Mouse (Mus musculus): ENCODE results near the gene Rab3il1. TPM values are rescaled to one million over a fixed set of nuclear protein-coding genes. Genes with fewer than 3 reads are reported as not detected.

The Rab3il1 gene
- polyA plus RNA-seq, 1 experiment from 2014 or later, result 23.8 TPM

DNA sequence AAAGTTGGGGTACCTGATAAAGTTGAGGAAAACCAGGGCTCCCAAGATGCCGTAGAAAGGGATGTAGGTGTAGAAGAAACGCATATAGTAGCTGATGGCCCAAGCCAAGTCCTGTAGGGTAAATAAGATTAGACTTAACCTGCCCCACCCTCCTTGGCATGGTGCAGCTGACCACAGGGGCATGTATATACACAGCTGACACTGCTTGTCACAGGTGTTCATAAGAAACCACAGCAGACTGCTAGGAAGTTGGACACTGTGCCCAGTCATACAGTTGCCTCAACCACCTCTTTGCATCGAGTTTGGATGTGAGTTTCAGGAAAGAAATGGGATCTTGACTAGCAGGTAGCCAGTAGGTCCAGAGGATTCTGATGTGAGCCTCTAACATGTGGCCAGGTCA is 65.0 kb downstream of the Rab3il1 start:
- ATAC-seq, result no peak
- Histone ChIP-seq H3K27me3 (replicated peaks; ENCODE audit: insufficient read depth, low read length) (no peaks in the 10 kb centered on the region), H3K9me3 (ENCODE audit: low read length) (no peaks in the 10 kb centered on the region), H3K9ac (replicated peaks; ENCODE audit: low read depth) (no peak overlapping the region), H3K36me3 (ENCODE audit: insufficient read depth, low read length) (no peaks in the 10 kb centered on the region), H3K4me1 (ENCODE audit: insufficient read depth, low read depth, low read length) (peaks cover 11% of the 10 kb centered on the region), H3K4me2 (replicated peaks; ENCODE audit: low read depth, low read length) (no peak overlapping the region), H3K27ac (ENCODE audit: low read length) (no peak overlapping the region), H3K4me3 (ENCODE audit: low read depth, low read length) (no peak overlapping the region)
- WGBS, result 93% methylated on average over 3 of the region's 3 CpGs
- DNase-seq (ENCODE audit: low spot score), result no peak
- TF ChIP-seq EP300 (IDR thresholded peaks at IDR 0.05) (no peak), CTCF (IDR thresholded peaks at IDR 0.05) (no peak)

DNA sequence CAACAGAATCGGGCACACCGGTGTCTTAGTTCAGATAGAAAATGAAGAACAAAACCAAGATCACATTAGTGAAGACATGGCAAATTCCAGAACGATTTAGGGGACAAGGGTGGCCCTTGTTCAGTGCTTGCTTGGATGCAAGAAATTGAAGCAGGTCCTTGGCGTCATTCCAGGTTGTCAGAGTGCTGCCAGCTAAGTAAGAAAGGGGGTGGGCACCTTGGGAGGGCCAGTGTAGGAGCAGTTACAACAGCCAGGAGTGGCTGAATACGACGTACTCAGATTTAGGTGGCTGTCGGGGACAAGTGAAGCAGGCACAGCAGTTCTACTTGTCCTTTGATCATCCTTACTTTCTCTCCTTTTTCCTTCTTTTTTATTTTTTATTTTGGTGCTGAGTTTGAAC is 66.2 kb downstream of the Rab3il1 start:
- H3K27ac ChIP-seq (ENCODE audit: low read length), result no peak overlapping the region
- TF ChIP-seq CTCF (IDR thresholded peaks at IDR 0.05) (no peak), EP300 (IDR thresholded peaks at IDR 0.05) (no peak)
- ATAC-seq, result no peak
- H3K27me3 ChIP-seq (replicated peaks; ENCODE audit: insufficient read depth, low read length), result no peaks in the 10 kb centered on the region
- DNase-seq (ENCODE audit: low spot score), result peak; percentile 52
- H3K4me2 ChIP-seq (replicated peaks; ENCODE audit: low read depth, low read length), result no peak overlapping the region
- H3K9ac ChIP-seq (replicated peaks; ENCODE audit: low read depth), result no peak overlapping the region
- no peak overlapping the region for H3K4me3 ChIP-seq (ENCODE audit: low read depth, low read length)
- no peaks in the 10 kb centered on the region for H3K36me3 ChIP-seq (ENCODE audit: insufficient read depth, low read length)
- H3K9me3 ChIP-seq (ENCODE audit: low read length), result no peaks in the 10 kb centered on the region
- WGBS, result 60% methylated on average over 7 of the region's 7 CpGs
- H3K4me1 ChIP-seq (ENCODE audit: insufficient read depth, low read depth, low read length), result peaks cover 11% of the 10 kb centered on the region

DNA sequence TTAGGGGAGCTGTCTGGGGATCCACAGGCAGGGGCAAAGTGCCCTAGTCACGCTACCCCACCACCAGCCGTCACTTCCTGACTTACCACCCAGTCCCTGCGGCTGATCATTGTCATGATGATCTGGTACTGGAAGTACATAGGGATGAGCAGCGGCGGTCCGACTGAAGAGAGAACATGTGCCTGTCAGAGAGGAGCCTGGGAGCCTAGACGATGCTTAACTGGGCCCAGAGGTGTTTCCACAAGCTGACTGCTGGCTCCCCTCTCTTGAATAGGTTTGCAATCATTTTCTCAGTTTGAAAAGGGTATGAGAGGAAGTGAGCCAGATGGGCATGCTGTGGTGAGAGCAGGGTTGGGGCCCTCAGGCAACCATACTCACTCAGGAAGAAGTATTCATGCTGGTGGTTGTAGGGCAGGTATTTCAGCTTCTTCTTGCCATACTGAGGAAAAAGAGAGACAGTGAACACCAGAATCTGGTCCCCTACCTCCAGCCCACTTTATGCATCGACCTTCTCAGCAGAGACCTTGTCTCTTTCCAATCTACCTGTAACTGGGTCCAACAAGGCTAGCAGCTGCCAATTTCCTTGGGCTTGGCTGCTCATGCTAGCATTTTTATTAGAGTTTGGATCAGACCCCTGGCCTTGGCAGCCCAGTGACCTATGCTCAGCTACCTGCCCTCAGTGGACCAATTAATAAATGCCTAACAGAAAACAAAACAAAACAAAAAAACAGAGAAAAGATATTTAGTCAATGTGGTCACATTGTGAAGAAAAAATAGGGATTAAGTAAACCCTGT is 68.9 kb downstream of the Rab3il1 start:
- H3K9me3 ChIP-seq (ENCODE audit: low read length), result no peaks in the 10 kb centered on the region
- ATAC-seq (no peak), DNase-seq (ENCODE audit: low spot score) (no peak)
- no peak overlapping the region for H3K27ac ChIP-seq (ENCODE audit: low read length)
- no peak overlapping the region for H3K9ac ChIP-seq (replicated peaks; ENCODE audit: low read depth)
- WGBS, result 92% methylated on average over 8 of the region's 8 CpGs
- H3K4me2 ChIP-seq (replicated peaks; ENCODE audit: low read depth, low read length), result no peak overlapping the region
- H3K4me1 ChIP-seq (ENCODE audit: insufficient read depth, low read depth, low read length), result no peaks in the 10 kb centered on the region
- no peaks in the 10 kb centered on the region for H3K27me3 ChIP-seq (replicated peaks; ENCODE audit: insufficient read depth, low read length)
- TF ChIP-seq EP300 (IDR thresholded peaks at IDR 0.05), result no peak
- no peak for TF ChIP-seq CTCF (IDR thresholded peaks at IDR 0.05)
- H3K4me3 ChIP-seq (ENCODE audit: low read depth, low read length), result no peak overlapping the region
- H3K36me3 ChIP-seq (ENCODE audit: insufficient read depth, low read length), result no peaks in the 10 kb centered on the region

DNA sequence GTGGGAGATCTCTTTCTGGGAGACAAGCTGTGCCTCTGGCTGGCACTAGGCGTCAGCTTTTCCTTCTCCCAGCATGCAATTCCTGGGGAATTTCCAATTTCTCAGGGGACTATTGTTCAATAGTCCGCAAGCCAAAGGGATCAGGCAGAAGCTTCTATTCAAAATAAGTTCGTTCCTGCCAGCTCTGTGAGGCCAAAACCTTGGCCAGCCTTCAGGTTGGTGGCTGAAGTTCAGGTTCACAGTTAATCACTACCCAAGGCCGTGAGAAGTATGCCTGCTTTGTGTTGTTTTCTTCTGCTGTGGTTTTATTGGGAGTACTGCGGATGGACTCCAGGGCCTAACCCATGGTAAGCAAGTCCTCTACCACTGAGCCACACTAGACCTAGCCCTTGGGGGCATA is 69.7 kb downstream of the Rab3il1 start:
- no peak overlapping the region for H3K27ac ChIP-seq (ENCODE audit: low read length)
- ATAC-seq (no peak), DNase-seq (ENCODE audit: low spot score) (no peak)
- no peak overlapping the region for H3K4me2 ChIP-seq (replicated peaks; ENCODE audit: low read depth, low read length)
- 0 out of 2 replicates have a peak, but pooled peaks cover 3% of the 10 kb centered on the region for H3K36me3 ChIP-seq (ENCODE audit: insufficient read depth, low read length)
- H3K9me3 ChIP-seq (ENCODE audit: low read length), result no peaks in the 10 kb centered on the region
- H3K9ac ChIP-seq (replicated peaks; ENCODE audit: low read depth), result no peak overlapping the region
- TF ChIP-seq CTCF (IDR thresholded peaks at IDR 0.05) (0 out of 2 replicates have a peak, but pooled peaks have one; percentile 6), EP300 (IDR thresholded peaks at IDR 0.05) (no peak)
- WGBS, result 74% methylated on average over 5 of the region's 5 CpGs
- no peak overlapping the region for H3K4me3 ChIP-seq (ENCODE audit: low read depth, low read length)
- H3K4me1 ChIP-seq (ENCODE audit: insufficient read depth, low read depth, low read length), result no peaks in the 10 kb centered on the region
- no peaks in the 10 kb centered on the region for H3K27me3 ChIP-seq (replicated peaks; ENCODE audit: insufficient read depth, low read length)

DNA sequence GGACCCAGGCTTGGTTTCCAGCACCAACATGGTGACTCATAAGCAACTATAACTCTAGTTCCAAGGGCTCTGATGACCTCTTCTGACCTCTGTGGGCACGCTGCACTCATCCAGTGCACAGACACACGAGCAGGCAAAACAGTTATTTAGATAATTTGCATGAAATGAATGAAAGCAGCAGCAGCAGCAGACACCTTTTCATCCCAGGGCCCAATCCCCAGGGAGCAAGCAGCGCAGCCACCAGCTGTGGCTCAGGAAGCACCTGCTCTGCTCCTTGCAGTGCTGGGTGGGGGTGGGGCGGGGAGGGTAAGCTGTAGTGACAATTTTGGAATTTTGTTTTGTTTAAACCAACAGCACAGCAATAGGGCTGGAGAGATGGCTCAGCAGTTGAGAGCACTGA is 70.4 kb downstream of the Rab3il1 start:
- H3K4me2 ChIP-seq (replicated peaks; ENCODE audit: low read depth, low read length), result no peak overlapping the region
- no peaks in the 10 kb centered on the region for H3K27me3 ChIP-seq (replicated peaks; ENCODE audit: insufficient read depth, low read length)
- no peak overlapping the region for H3K9ac ChIP-seq (replicated peaks; ENCODE audit: low read depth)
- 81% methylated on average over 4 of the region's 4 CpGs for WGBS
- H3K9me3 ChIP-seq (ENCODE audit: low read length), result no peaks in the 10 kb centered on the region
- TF ChIP-seq EP300 (IDR thresholded peaks at IDR 0.05), result no peak
- no peak for TF ChIP-seq CTCF (IDR thresholded peaks at IDR 0.05)
- ATAC-seq (no peak), DNase-seq (ENCODE audit: low spot score) (no peak)
- no peak overlapping the region for H3K4me3 ChIP-seq (ENCODE audit: low read depth, low read length)
- H3K27ac ChIP-seq (ENCODE audit: low read length), result no peak overlapping the region
- 0 out of 2 replicates have a peak, but pooled peaks cover 3% of the 10 kb centered on the region for H3K36me3 ChIP-seq (ENCODE audit: insufficient read depth, low read length)
- H3K4me1 ChIP-seq (ENCODE audit: insufficient read depth, low read depth, low read length), result no peaks in the 10 kb centered on the region

DNA sequence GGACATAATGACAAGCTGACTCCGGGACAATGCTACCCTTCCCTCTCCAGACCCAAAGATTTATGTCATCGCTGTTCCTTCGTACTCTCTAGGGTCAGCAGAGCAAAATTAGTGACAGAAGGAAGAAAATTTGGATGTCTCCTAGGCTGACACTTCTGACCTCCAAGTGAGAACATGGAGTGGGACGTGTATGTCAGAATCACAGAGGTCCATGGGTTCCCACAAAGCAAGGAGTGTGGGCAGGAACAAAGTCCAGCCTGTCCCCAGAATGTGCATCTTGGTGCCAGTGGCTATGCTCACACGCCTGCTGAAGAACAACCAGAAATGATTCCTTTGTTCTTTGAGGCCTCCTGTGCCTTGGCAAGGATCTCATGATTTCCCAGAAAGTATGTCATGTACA is 71.7 kb downstream of the Rab3il1 start:
- TF ChIP-seq CTCF (IDR thresholded peaks at IDR 0.05) (no peak), EP300 (IDR thresholded peaks at IDR 0.05) (peak; percentile 28)
- Histone ChIP-seq H3K9me3 (ENCODE audit: low read length) (no peaks in the 10 kb centered on the region), H3K4me3 (ENCODE audit: low read depth, low read length) (no peak overlapping the region), H3K9ac (replicated peaks; ENCODE audit: low read depth) (no peak overlapping the region), H3K4me2 (replicated peaks; ENCODE audit: low read depth, low read length) (no peak overlapping the region), H3K4me1 (ENCODE audit: insufficient read depth, low read depth, low read length) (no peaks in the 10 kb centered on the region), H3K27ac (ENCODE audit: low read length) (no peak overlapping the region), H3K27me3 (replicated peaks; ENCODE audit: insufficient read depth, low read length) (no peaks in the 10 kb centered on the region), H3K36me3 (ENCODE audit: insufficient read depth, low read length) (0 out of 2 replicates have a peak, but pooled peaks cover 3% of the 10 kb centered on the region)
- 81% methylated on average over 5 of the region's 5 CpGs for WGBS
- DNase-seq (ENCODE audit: low spot score) (peak; percentile 52), ATAC-seq (peak; percentile 79)

Data from lung, postnatal 0 days (tissue).